Mouse (Mus musculus) kidney, embryonic 14.5 days (tissue): ENCODE measurements at regions not wholly inside any gene's neighbourhood (a gene's known extent, or its start where the extent isn't known, plus 50 kb on each side); places are given as distances from the start of the nearest gene placed in this dataset.

Experiments used
- ATAC-seq: fragments of 200-750 bp; cut with Nextera tagmentation; 2 replicates; pipeline ENCODE4 v1.8.0; 2017; ENCODE audit warnings: moderate number of reproducible peaks, mild to moderate bottlenecking, moderate TSS enrichment, moderate library complexity; ENCODE audit not compliant: low FRiP score, low TSS enrichment
- H3K27ac ChIP-seq: fragments of 300-500 bp; sonication (generic); 2 replicates; pipeline ENCODE4 v1.5.1; 2014; ENCODE audit warnings: low read depth, mild to moderate bottlenecking, low read length, moderate library complexity, mixed read lengths
- H3K27me3 ChIP-seq: fragments of 300-500 bp; sonication (generic); 2 replicates; pipeline ENCODE4 v1.6.1; 2014; ENCODE audit warnings: mild to moderate bottlenecking, low read length; ENCODE audit not compliant: control insufficient read depth, insufficient read depth
- H3K36me3 ChIP-seq: fragments of 300-500 bp; sonication (generic); 2 replicates; pipeline ENCODE4 v1.6.1; 2014; ENCODE audit warnings: low read length, mixed read lengths; ENCODE audit not compliant: control insufficient read depth, insufficient read depth
- H3K4me1 ChIP-seq: fragments of 300-500 bp; sonication (generic); 2 replicates; pipeline ENCODE4 v1.6.1; 2014; ENCODE audit warnings: low read length, mixed read lengths; ENCODE audit not compliant: control insufficient read depth, insufficient read depth
- H3K4me2 ChIP-seq: fragments of 300-500 bp; sonication (generic); replicated peaks from 2 replicates; pipeline ENCODE4 v1.6.1; 2014; ENCODE audit warnings: low read depth, mild to moderate bottlenecking, low read length
- H3K4me3 ChIP-seq: fragments of 300-500 bp; sonication (generic); 2 replicates; pipeline ENCODE4 v1.5.1; 2014; ENCODE audit warnings: mild to moderate bottlenecking, low read length
- H3K9ac ChIP-seq: fragments of 300-500 bp; sonication (generic); 2 replicates; pipeline ENCODE4 v1.6.1; 2014; ENCODE audit warnings: low read depth, mild to moderate bottlenecking, low read length, moderate library complexity
- H3K9me3 ChIP-seq: fragments of 300-500 bp; sonication (generic); 2 replicates; pipeline ENCODE4 v1.6.1; 2016; ENCODE audit warnings: low read length; ENCODE audit not compliant: control insufficient read depth
- WGBS: fragments of 180-500 bp; shearing (Covaris S2); extraction: QIAGEN DNeasy Blood & Tissue Kit; methylation state at CpG from one replicate; pipeline ENCODE4 v1.1.7; 2014; 5-methylcytosine and 5-hydroxymethylcytosine counted together

DNA sequence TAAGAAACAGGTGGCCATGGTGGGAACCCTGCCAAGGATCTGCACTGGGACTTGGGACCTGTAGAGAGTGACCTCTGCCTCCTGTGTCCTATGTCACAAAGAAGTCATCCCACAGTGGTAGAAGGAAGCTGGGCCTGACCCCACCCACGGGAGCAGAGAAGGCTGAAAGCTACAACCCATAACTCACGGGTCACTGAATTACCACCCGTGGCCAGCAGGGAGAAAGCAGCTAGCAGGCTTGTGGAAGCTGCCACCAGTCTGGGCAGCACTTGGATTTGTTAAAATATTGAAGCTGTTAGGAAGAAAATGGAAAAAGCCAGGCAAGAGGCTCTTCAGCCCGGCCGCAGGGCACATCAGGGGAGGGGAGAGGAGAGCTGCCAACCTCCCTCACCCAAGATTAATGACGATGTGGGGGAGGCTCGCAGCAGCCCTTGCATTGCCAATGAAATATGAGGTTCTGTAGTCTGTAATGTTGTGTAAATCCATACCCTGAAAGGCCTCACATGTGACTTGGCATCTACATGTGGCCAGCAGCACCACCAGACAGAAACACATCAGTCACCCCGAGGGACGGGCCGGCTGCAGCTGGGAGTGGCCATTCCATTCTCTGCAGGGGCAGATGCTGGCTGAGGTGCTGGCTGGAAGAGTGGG lies 94.5 kb downstream of the Olfm1 start:
- Histone ChIP-seq H3K27me3 (no peaks in the 10 kb centered on the region), H3K27ac (no peak overlapping the region), H3K36me3 (no peaks in the 10 kb centered on the region), H3K9ac (no peak overlapping the region), H3K4me2 (no peak overlapping the region), H3K4me1 (peaks cover 7% of the 10 kb centered on the region; the same call in 1 of the 2 replicates), H3K9me3 (no peaks in the 10 kb centered on the region), H3K4me3 (no peak overlapping the region)
- 10% methylated on average over 10 of the region's 10 CpGs for WGBS
- ATAC-seq: peak; percentile 53

DNA sequence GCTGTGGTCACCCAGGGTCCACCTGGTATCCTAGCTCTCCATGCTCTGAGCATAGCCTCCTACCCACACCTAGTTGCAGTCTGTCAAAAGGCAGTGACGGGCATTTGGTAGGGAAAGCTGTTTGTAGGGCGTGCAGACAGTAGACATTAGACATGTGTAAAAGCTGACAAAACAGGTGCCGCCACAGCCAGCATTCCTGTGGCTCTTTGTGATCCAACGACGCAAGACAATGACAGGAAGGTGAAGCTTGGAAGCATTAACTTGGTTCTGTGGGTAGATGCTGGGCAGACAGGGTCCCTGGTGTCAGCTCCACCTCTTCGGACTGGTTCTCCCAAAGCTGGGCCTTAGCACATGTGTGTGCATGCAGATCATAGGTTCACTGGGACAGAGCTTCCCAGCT lies 96.5 kb downstream of the Olfm1 start:
- no peaks in the 10 kb centered on the region for H3K27me3 ChIP-seq
- H3K4me2 ChIP-seq: no peak overlapping the region
- H3K9me3 ChIP-seq: no peaks in the 10 kb centered on the region
- no peaks in the 10 kb centered on the region for H3K36me3 ChIP-seq
- peaks cover 12% of the 10 kb centered on the region for H3K4me1 ChIP-seq
- no peak overlapping the region for H3K4me3 ChIP-seq
- 88% methylated on average over 6 of the region's 6 CpGs for WGBS
- no peak for ATAC-seq
- no peak overlapping the region for H3K9ac ChIP-seq
- no peak overlapping the region for H3K27ac ChIP-seq

DNA sequence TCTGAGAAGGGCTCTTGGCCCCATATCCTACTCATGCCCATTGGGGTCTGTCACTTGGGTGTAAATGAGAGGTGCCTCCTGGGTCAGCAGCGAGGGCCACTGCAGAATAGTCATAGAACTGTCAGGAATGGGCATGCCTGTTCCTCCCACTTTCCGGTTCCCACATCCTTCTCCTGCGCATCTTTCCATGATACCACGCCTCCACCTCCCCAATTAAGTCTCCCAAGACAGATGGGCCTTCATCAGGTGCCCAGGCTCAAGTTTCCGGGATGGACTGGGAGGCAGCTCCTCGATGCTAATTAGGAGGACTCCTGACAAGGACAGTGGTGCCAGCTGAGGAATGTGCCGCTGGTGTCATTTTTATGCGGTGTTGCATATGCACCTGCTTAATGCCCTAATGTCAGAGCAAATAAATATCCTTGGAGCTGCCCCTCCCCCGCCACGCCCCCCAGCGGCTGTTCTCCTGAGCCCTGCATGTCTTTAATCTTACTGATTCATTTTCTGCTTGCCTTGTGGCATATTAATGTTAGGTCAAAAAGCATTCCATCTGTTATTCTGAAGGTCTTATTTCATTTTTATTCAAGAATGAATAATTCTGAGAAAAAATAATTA lies 97.2 kb downstream of the Olfm1 start:
- no peak overlapping the region for H3K9ac ChIP-seq

DNA sequence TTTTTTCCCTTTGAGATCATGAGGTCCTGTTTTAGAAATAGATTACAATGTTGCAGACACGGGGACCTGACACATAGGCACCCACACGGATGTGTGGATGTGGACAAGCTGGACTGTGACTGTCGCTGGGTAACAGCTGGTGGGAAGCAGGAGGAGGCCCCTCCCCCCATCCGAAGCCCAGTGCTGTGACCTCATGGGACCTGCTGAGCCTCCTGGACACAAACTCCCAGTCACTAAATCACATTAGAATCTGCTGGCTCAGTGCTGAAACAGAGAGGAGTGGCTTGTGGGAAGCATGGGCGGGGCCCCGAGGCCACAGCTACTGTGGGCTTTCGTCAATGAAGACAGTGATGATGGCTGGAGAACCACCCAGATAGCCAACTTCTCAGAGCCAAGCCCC lies 101.7 kb downstream of the Olfm1 start:
- H3K27ac ChIP-seq: no peak overlapping the region

More for the DNA sequence above, 97.2 kb downstream of the Olfm1 start:
- WGBS: 43% methylated on average over 11 of the region's 11 CpGs
- Histone ChIP-seq H3K27me3 (no peaks in the 10 kb centered on the region), H3K9me3 (no peaks in the 10 kb centered on the region), H3K36me3 (no peaks in the 10 kb centered on the region), H3K4me2 (no peak overlapping the region), H3K4me3 (no peak overlapping the region), H3K27ac (no peak overlapping the region), H3K4me1 (peaks cover 17% of the 10 kb centered on the region)
- ATAC-seq: no peak

DNA sequence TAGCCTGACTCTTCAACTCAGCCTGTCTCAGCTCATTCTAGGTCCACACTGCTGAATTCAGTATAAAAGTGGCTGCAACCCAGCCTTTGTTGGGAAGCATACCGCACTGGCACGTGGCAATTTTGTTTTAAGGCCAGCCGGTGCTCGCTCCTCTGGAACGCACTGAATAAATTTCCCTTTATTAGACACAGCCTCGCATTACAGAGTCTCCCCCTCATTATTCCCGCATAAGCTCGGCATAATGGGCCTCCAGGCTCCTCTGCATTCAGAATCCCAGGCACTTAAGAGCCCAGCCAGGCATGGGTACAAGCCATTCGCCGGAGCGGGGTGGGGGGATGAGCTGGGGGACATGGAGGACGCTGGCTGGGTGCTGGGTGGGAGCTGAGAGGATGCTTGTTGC lies 103.4 kb downstream of the Olfm1 start:
- ATAC-seq: no peak
- H3K4me2 ChIP-seq: no peak overlapping the region
- no peak overlapping the region for H3K9ac ChIP-seq
- H3K9me3 ChIP-seq: no peaks in the 10 kb centered on the region
- no peaks in the 10 kb centered on the region for H3K27me3 ChIP-seq
- H3K4me1 ChIP-seq: peaks cover 10% of the 10 kb centered on the region
- no peaks in the 10 kb centered on the region for H3K36me3 ChIP-seq
- 50% methylated on average over 12 of the region's 12 CpGs for WGBS
- H3K4me3 ChIP-seq: no peak overlapping the region
- no peak overlapping the region for H3K27ac ChIP-seq

More for the DNA sequence above, 101.7 kb downstream of the Olfm1 start:
- H3K4me3 ChIP-seq: no peak overlapping the region
- no peak overlapping the region for H3K4me2 ChIP-seq
- H3K9ac ChIP-seq: no peak overlapping the region
- WGBS: 19% methylated on average over 7 of the region's 7 CpGs
- no peaks in the 10 kb centered on the region for H3K36me3 ChIP-seq
- H3K27me3 ChIP-seq: no peaks in the 10 kb centered on the region
- peak; percentile 75; the same call in 1 of the 2 replicates for ATAC-seq
- no peaks in the 10 kb centered on the region for H3K9me3 ChIP-seq
- H3K4me1 ChIP-seq: peaks cover 10% of the 10 kb centered on the region

DNA sequence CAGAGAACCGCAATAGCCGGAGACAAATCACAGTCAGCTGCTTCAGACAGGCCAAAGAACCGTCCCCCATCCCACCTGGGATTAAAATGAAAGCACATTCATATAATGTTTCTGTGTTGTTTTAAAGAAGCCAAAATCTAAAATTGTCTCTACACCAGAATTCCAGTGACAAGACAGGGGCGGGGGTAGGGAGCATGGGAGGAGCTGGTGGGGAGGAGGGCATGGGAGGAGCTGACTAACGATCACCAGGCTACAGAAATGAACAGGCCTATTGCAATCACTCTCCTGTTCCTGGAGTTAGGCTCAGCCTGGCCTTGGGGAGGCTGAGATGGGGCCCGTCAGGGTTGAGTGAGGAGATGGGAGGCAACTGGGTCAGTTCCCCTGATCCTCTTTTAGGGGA lies 105.9 kb downstream of the Olfm1 start:
- H3K4me3 ChIP-seq: no peak overlapping the region
- WGBS: 43% methylated on average over 6 of the region's 6 CpGs
- no peak overlapping the region for H3K27ac ChIP-seq
- peaks cover 10% of the 10 kb centered on the region for H3K4me1 ChIP-seq
- H3K27me3 ChIP-seq: no peaks in the 10 kb centered on the region
- H3K4me2 ChIP-seq: no peak overlapping the region
- no peak for ATAC-seq
- no peak overlapping the region for H3K9ac ChIP-seq
- no peaks in the 10 kb centered on the region for H3K36me3 ChIP-seq
- no peaks in the 10 kb centered on the region for H3K9me3 ChIP-seq

DNA sequence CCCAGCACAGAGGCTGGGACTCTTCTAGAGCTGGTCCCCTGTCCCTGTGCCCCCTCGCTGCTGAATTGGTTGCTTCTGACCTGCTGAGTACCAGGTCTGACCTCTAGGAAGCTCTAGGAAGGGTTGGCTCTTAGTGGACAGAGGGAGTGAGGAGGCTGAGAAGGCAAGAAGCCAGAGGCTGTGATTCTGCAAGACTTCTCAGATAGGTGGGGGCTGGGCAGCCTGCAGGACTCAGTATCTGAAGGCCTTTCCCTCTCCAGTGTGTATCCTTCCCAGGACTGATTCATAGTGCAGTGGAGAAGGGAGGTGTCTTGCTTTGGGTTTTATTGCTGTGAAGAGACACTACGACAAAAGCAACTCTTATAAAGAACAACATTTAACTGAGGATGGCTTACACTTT lies 106.6 kb downstream of the Olfm1 start:
- Histone ChIP-seq H3K27ac (no peak overlapping the region), H3K9me3 (no peaks in the 10 kb centered on the region), H3K4me2 (no peak overlapping the region), H3K36me3 (no peaks in the 10 kb centered on the region), H3K9ac (no peak overlapping the region), H3K27me3 (no peaks in the 10 kb centered on the region), H3K4me3 (no peak overlapping the region), H3K4me1 (peaks cover 5% of the 10 kb centered on the region; the same call in 1 of the 2 replicates)
- 74% methylated on average over 2 of the region's 2 CpGs for WGBS
- ATAC-seq: no peak

DNA sequence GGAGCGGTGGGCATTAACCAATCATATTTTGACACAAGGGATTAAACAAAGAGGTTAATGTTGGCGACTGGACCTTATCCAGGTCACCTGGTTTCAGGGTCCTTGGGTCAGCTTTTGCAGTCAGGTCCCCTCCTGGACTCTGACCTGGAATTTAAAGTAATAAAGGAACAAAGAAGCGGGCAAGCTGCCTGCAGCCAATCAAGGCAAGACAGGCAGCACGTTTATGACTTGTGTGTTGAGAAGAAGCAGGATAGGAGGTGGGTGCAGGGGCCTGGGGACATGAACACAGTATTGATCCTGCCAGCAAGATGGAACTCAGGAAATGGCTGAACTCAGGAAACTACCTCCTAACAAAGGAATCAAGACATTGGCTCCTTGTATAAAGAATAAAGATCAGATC lies 108.5 kb downstream of the Olfm1 start:
- Histone ChIP-seq H3K4me3 (no peak overlapping the region), H3K4me1 (no peaks in the 10 kb centered on the region), H3K27ac (no peak overlapping the region), H3K9ac (no peak overlapping the region), H3K4me2 (no peak overlapping the region), H3K36me3 (no peaks in the 10 kb centered on the region), H3K9me3 (no peaks in the 10 kb centered on the region), H3K27me3 (no peaks in the 10 kb centered on the region)
- 55% methylated on average over 4 of the region's 4 CpGs for WGBS
- no peak for ATAC-seq

DNA sequence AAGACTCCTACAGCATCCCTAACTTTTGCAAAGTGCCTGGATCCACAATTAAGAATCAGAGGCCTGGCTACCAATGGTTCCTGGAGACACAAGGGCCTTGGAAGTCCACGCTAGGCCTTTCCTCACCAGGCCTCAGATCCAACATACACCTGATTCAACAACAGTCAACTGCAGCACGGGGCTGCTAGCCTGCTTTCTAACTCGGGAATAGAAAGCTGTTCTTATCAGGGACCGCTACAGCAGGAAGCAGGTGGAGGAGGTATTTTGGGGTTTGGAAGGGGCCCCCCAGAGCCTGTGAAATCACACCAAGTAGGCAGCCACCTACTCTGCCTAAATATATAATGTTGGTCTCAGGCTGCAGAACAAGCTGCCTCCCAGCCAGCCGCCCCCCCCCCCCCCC lies 111.1 kb downstream of the Olfm1 start:
- no peaks in the 10 kb centered on the region for H3K4me1 ChIP-seq
- no peak overlapping the region for H3K4me2 ChIP-seq
- WGBS: 88% methylated on average over 5 of the region's 5 CpGs
- ATAC-seq: no peak
- H3K27me3 ChIP-seq: no peaks in the 10 kb centered on the region
- no peak overlapping the region for H3K9ac ChIP-seq
- H3K9me3 ChIP-seq: no peaks in the 10 kb centered on the region
- no peaks in the 10 kb centered on the region for H3K36me3 ChIP-seq
- no peak overlapping the region for H3K4me3 ChIP-seq
- H3K27ac ChIP-seq: no peak overlapping the region
